Mouse (Mus musculus) liver, postnatal 0 days (tissue): ENCODE results near the gene Atm. TPM values are rescaled to one million over a fixed set of nuclear protein-coding genes. Genes with fewer than 3 reads are reported as not detected.
A peak's percentile ranks its signal among the peaks of the same experiment; 100 is the strongest.

Source experiments
- ATAC-seq: fragments of 200-750 bp; cut with Nextera tagmentation; 2 replicates; pipeline ENCODE4 v1.8.0; 2017; ENCODE audit warnings: mild to moderate bottlenecking, moderate library complexity
- DNase-seq: peaks from one replicate; pipeline ENCODE4 v3.0.0-alpha.2; 2016
- H3K27ac ChIP-seq: fragments of 300-500 bp; sonication (generic); 2 replicates; pipeline ENCODE4 v1.5.1; 2014; ENCODE audit warnings: antibody characterized with exemption, moderate library complexity, mild to moderate bottlenecking, low read depth
- H3K27me3 ChIP-seq: fragments of 300-500 bp; sonication (generic); 2 replicates; pipeline ENCODE4 v1.6.1; 2014; ENCODE audit warnings: low read length, control low read depth, mixed read lengths; ENCODE audit not compliant: insufficient read depth
- H3K36me3 ChIP-seq: fragments of 300-500 bp; sonication (generic); replicated peaks from 2 replicates; pipeline ENCODE4 v1.6.1; 2014; ENCODE audit warnings: mild to moderate bottlenecking, control low read depth, low read length, moderate library complexity, mixed read lengths; ENCODE audit not compliant: insufficient read depth
- H3K4me1 ChIP-seq: fragments of 300-500 bp; sonication (generic); 2 replicates; pipeline ENCODE4 v1.6.1; 2014; ENCODE audit warnings: antibody characterized with exemption, mild to moderate bottlenecking, control low read depth; ENCODE audit not compliant: insufficient read depth
- H3K4me2 ChIP-seq: fragments of 300-500 bp; sonication (generic); 2 replicates; pipeline ENCODE4 v1.6.1; 2014; ENCODE audit warnings: low read depth, mild to moderate bottlenecking, low read length, moderate library complexity, mixed read lengths
- H3K4me3 ChIP-seq: fragments of 300-500 bp; sonication (generic); 2 replicates; pipeline ENCODE4 v1.5.1; 2014; ENCODE audit warnings: low read depth, low read length
- H3K9ac ChIP-seq: fragments of 300-500 bp; sonication (generic); replicated peaks from 2 replicates; pipeline ENCODE4 v1.6.1; 2014; ENCODE audit warnings: mild to moderate bottlenecking, moderate library complexity
- H3K9me3 ChIP-seq: fragments of 300-500 bp; sonication (generic); 2 replicates; pipeline ENCODE4 v1.6.1; 2016; ENCODE audit warnings: mild to moderate bottlenecking, control low read depth, low read length, mixed read lengths
- CTCF ChIP-seq: sonication (generic); IDR thresholded peaks from 2 replicates; pipeline ENCODE4 v1.5.1; 2016; ENCODE audit warnings: antibody characterized with exemption, low read depth
- EP300 ChIP-seq: IDR thresholded peaks from 2 replicates; pipeline ENCODE4 v1.6.1; 2016; ENCODE audit warnings: antibody characterized with exemption, low read depth, mild to moderate bottlenecking
- WGBS: fragments of 180-500 bp; shearing (Covaris S2); extraction: QIAGEN DNeasy Blood & Tissue Kit; methylation state at CpG from one replicate; pipeline ENCODE4 v1.1.7; 2014; ENCODE audit not compliant: insufficient replicate concordance; 5-methylcytosine and 5-hydroxymethylcytosine counted together
- polyA plus RNA-seq: library from polyadenylated mRNA; unstranded; fragments of >200 nt; fragmentation: Nextera tagmentation; extraction: Ambion mirVana; gene quantifications from 2 replicates; pipeline ENCODE4 v1.2.1, GENCODE M21; 2015

The Atm gene
- polyA plus RNA-seq, 1 experiment from 2014 or later: 2.4 TPM

- WGBS: 67% methylated on average over 2 of the region's 2 CpGs
- Histone ChIP-seq H3K4me3 (no peak overlapping the region), H3K9ac (no peak overlapping the region), H3K36me3 (peaks cover 11% of the 10 kb centered on the region), H3K27ac (no peak overlapping the region), H3K9me3 (no peaks in the 10 kb centered on the region), H3K4me2 (no peak overlapping the region), H3K27me3 (no peaks in the 10 kb centered on the region), H3K4me1 (no peaks in the 10 kb centered on the region)
- DNase-seq: no peak
- TF ChIP-seq CTCF (no peak), EP300 (no peak)
- ATAC-seq: no peak
These were observed 84.5 kb downstream of the Atm start for GRCm38 (mm10) chr9:53452038-53452437.

DNA sequence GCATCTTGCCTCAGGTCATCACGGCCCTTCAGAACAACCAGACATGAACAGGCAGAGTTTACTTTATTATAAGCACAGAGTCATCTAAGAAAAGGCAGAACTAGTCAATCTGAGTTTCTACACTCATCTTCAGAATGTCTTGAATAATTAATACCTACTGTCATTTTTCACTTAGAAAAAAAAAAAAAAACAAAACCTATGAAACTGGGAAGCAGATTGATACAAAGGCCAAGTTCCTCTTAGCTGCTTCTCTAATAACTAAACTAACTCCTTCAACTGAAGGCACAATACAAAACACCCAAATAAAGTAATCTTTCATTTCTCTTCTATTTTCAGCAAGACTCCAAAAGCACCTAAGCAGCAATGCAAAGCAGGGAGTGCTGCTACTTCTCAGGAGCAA lies 85.9 kb downstream of the Atm start:
- 92% methylated on average over 1 of the region's 1 CpGs for WGBS
- no peak overlapping the region for H3K27ac ChIP-seq
- no peak overlapping the region for H3K9ac ChIP-seq
- no peaks in the 10 kb centered on the region for H3K27me3 ChIP-seq
- H3K9me3 ChIP-seq: no peaks in the 10 kb centered on the region
- H3K4me1 ChIP-seq: no peaks in the 10 kb centered on the region
- no peak overlapping the region for H3K4me2 ChIP-seq
- ATAC-seq (no peak), DNase-seq (no peak)
- peaks cover 3% of the 10 kb centered on the region for H3K36me3 ChIP-seq
- H3K4me3 ChIP-seq: no peak overlapping the region
- TF ChIP-seq CTCF (no peak), EP300 (no peak)

GRCm38 (mm10) chr9:53435830-53436570 lies 100.5 kb downstream of the Atm start:
- DNase-seq (no peak), ATAC-seq (no peak)
- Histone ChIP-seq H3K27ac (no peak overlapping the region), H3K36me3 (peaks cover 10% of the 10 kb centered on the region), H3K9me3 (no peaks in the 10 kb centered on the region), H3K4me3 (no peak overlapping the region), H3K4me1 (no peaks in the 10 kb centered on the region), H3K4me2 (no peak overlapping the region), H3K27me3 (no peaks in the 10 kb centered on the region), H3K9ac (no peak overlapping the region)
- 74% methylated on average over 14 of the region's 14 CpGs for WGBS
- TF ChIP-seq CTCF: no peak
- no peak for TF ChIP-seq EP300

DNA sequence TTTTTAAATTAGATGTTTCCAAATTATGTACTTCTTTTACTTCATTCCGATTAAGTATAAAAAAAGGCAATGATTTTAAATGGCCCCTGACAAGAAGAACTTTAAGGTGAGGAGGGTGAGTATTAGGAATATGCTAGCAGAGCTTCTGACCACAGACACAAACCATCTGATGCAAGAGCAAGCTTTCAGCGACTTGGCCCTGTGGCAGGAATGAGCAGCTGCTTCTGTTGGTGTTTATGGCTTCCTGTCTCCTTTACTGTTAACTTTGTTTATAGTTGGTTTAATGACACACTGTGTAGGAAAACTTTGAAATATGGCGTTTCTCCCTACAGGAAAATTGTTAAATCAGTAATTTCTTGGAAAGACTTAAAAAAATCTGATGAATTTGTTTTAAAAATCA lies 108.9 kb downstream of the Atm start:
- DNase-seq (no peak), ATAC-seq (no peak)
- H3K4me2 ChIP-seq: no peak overlapping the region
- H3K36me3 ChIP-seq: no peaks in the 10 kb centered on the region
- 58% methylated on average over 3 of the region's 3 CpGs for WGBS
- H3K4me3 ChIP-seq: no peak overlapping the region
- TF ChIP-seq CTCF: no peak
- TF ChIP-seq EP300: no peak
- H3K9me3 ChIP-seq: no peaks in the 10 kb centered on the region
- no peak overlapping the region for H3K9ac ChIP-seq
- H3K27ac ChIP-seq: no peak overlapping the region
- H3K4me1 ChIP-seq: no peaks in the 10 kb centered on the region
- H3K27me3 ChIP-seq: no peaks in the 10 kb centered on the region

DNA sequence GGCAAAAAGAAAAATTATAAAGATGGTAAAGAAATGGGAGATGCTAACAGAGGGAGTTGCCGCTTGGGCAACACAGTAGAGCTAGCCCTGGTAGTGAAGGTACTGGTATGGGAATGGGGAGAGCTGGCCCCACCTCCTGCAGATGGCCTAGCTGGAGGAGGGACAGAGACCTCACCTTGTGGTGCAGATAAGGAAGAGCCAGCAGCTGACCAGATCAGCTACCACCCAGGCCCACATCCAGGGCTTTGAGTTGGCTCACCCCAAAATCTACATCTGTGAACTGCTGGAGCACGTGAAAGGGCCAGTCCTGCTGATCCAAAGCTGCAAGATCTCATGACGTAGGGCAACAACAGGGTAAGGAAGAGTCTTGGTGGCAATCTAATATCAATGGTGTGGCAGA lies 109.8 kb downstream of the Atm start:
- Histone ChIP-seq H3K27ac (no peak overlapping the region), H3K9me3 (no peaks in the 10 kb centered on the region), H3K9ac (no peak overlapping the region), H3K27me3 (no peaks in the 10 kb centered on the region), H3K36me3 (no peaks in the 10 kb centered on the region), H3K4me3 (no peak overlapping the region), H3K4me2 (no peak overlapping the region), H3K4me1 (no peaks in the 10 kb centered on the region)
- TF ChIP-seq EP300 (no peak), CTCF (no peak)
- peak; percentile 13; the same call in 1 of the 2 replicates for ATAC-seq
- 66% methylated on average over 3 of the region's 3 CpGs for WGBS
- no peak for DNase-seq

DNA sequence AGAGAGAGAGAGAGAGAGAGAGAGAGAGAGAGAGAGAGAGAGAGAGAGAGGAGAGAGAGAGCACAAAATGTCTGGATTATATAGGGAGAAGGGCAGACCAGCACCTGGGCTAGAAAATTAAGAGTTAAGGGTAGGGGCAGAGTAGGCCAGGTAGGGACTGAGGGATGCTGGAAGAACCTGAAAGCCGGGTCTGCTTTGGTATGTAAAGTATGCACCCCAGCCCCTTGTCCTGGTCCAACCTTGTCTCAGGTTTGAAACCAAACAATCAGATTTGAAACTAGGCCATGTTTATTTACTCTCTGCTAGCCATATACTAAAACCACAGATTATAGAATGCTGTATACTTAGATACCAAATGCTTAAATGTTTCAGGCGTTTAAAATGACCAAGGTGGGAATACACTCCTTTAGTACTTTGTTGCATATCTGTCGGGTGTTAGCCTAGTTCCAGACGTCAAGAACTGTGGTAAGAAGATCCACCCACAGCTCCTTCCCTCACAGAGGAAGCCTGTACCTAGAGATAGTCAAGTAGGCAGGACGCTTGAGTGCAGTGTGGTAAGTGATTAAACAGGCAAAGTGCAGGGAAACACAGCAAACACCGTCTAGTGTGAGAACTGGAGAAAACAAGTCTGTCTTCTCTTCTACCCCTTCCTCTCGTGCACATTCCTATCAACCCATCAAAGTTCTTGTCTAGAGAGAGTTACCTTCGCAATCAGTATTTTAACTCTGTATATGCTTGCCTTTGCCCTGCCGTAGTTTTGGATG lies 114.2 kb downstream of the Atm start:
- H3K27ac ChIP-seq: peak overlapping the region; percentile 29
- H3K9ac ChIP-seq: no peak overlapping the region
- 19% methylated on average over 9 of the region's 9 CpGs for WGBS
- no peak overlapping the region for H3K4me3 ChIP-seq
- TF ChIP-seq EP300: peak; percentile 78
- no peak for TF ChIP-seq CTCF
- no peaks in the 10 kb centered on the region for H3K36me3 ChIP-seq
- no peak for DNase-seq
- H3K27me3 ChIP-seq: no peaks in the 10 kb centered on the region
- peak overlapping the region; percentile 47; the same call in 1 of the 2 replicates for H3K4me2 ChIP-seq
- H3K9me3 ChIP-seq: 0 out of 2 replicates have a peak, but pooled peaks cover 2% of the 10 kb centered on the region
- H3K4me1 ChIP-seq: no peaks in the 10 kb centered on the region
- peak; percentile 94 for ATAC-seq
